Mouse (Mus musculus) embryonic facial prominence, embryonic 13.5 days (tissue): ENCODE results near the gene Sertad4. TPM values are rescaled to one million over a fixed set of nuclear protein-coding genes. Genes with fewer than 3 reads are reported as not detected.

Source experiments
- ATAC-seq: fragments of 200-750 bp; cut with Nextera tagmentation; 2 replicates; pipeline ENCODE4 v1.8.0; 2017; ENCODE audit warnings: low read depth; ENCODE audit not compliant: insufficient number of reproducible peaks, insufficient read depth, low FRiP score, low TSS enrichment
- H3K27ac ChIP-seq: fragments of 300-500 bp; sonication (generic); 2 replicates; pipeline ENCODE4 v1.5.1; 2015; ENCODE audit warnings: moderate library complexity, mild to moderate bottlenecking, inconsistent platforms
- H3K27me3 ChIP-seq: fragments of 300-500 bp; sonication (generic); 2 replicates; pipeline ENCODE4 v1.6.1; 2015; ENCODE audit warnings: mild to moderate bottlenecking, inconsistent platforms
- H3K36me3 ChIP-seq: fragments of 300-500 bp; sonication (generic); 2 replicates; pipeline ENCODE4 v1.6.1; 2015; ENCODE audit warnings: mild to moderate bottlenecking, inconsistent platforms
- H3K4me1 ChIP-seq: fragments of 300-500 bp; sonication (generic); 2 replicates; pipeline ENCODE4 v1.6.1; 2015; ENCODE audit warnings: inconsistent platforms
- H3K4me2 ChIP-seq: fragments of 300-500 bp; sonication (generic); 2 replicates; pipeline ENCODE4 v1.6.1; 2015; ENCODE audit warnings: moderate library complexity, mild to moderate bottlenecking, inconsistent platforms
- H3K4me3 ChIP-seq: fragments of 300-500 bp; sonication (generic); 2 replicates; pipeline ENCODE4 v1.5.1; 2015; ENCODE audit warnings: mild to moderate bottlenecking, inconsistent platforms
- H3K9ac ChIP-seq: fragments of 300-500 bp; sonication (generic); 2 replicates; pipeline ENCODE4 v1.6.1; 2015; ENCODE audit warnings: mild to moderate bottlenecking, inconsistent platforms
- H3K9me3 ChIP-seq: fragments of 300-500 bp; sonication (generic); 2 replicates; pipeline ENCODE4 v1.6.1; 2016; ENCODE audit warnings: inconsistent platforms
- WGBS: fragments of 180-500 bp; shearing (Covaris S2); methylation state at CpG from one replicate; pipeline ENCODE4 v1.1.7; 2015; ENCODE audit warnings: mixed read lengths; 5-methylcytosine and 5-hydroxymethylcytosine counted together
- polyA plus RNA-seq: library from polyadenylated mRNA; unstranded; fragments of >200 nt; fragmentation: Nextera tagmentation; extraction: Ambion mirVana; gene quantifications from 2 replicates; pipeline ENCODE4 v1.2.1, GENCODE M21; 2015

The Sertad4 gene
- polyA plus RNA-seq, 1 experiment from 2014 or later: 71.4 TPM

DNA sequence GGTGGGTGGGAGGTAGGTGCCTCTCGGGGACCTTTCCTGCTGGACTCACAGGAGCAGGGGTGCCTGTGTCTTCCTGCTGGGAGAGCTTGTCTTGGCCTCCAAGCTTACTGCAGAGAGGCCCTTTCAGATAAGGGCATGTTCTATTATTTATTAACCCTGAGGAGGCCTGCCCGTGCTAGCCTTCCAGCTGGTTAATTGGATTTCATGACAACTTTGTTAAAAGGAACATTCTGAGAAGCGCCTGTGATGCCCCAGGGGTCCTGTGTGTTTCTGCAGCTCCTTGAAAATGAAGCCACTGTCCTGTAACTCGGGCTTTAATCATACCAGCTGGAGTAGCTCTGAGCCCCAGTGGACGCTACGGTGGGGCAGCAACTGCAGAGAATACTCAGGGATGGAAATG, 25.1 kb downstream of the Sertad4 start:
- 19% methylated on average over 6 of the region's 6 CpGs for WGBS
- H3K36me3 ChIP-seq: no peaks in the 10 kb centered on the region
- H3K4me3 ChIP-seq: no peak overlapping the region
- no peak overlapping the region for H3K4me2 ChIP-seq
- no peaks in the 10 kb centered on the region for H3K9me3 ChIP-seq
- H3K4me1 ChIP-seq: peaks cover 62% of the 10 kb centered on the region
- no peak overlapping the region for H3K9ac ChIP-seq
- no peaks in the 10 kb centered on the region for H3K27me3 ChIP-seq
- peak overlapping the region; percentile 55; the same call in 1 of the 2 replicates for H3K27ac ChIP-seq
- no peak for ATAC-seq

DNA sequence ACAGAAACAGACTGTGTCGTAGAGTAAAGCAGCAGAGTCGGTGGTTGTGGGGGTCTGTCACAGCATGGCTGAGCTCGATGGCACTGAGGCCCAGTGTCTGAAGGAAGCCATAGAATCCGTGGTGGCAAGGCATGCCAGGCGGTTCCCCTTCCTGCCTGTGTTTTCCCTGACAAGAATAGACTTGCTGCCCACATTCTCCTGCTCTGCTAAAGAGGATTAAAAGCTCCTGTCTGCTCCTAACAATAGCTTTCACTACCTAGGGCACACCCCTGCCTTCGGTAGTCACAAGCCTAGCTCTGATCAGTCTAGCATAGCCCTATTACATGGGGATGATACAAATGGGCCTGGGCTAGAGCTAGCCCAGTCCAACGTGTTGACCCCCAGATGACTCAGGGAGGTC, 26.6 kb downstream of the Sertad4 start:
- Histone ChIP-seq H3K9me3 (no peaks in the 10 kb centered on the region), H3K4me1 (peaks cover 52% of the 10 kb centered on the region), H3K27me3 (no peaks in the 10 kb centered on the region), H3K9ac (no peak overlapping the region), H3K4me2 (no peak overlapping the region), H3K36me3 (no peaks in the 10 kb centered on the region), H3K27ac (peak overlapping the region; percentile 52), H3K4me3 (no peak overlapping the region)
- WGBS: 49% methylated on average over 7 of the region's 7 CpGs
- peak; percentile 49 for ATAC-seq

DNA sequence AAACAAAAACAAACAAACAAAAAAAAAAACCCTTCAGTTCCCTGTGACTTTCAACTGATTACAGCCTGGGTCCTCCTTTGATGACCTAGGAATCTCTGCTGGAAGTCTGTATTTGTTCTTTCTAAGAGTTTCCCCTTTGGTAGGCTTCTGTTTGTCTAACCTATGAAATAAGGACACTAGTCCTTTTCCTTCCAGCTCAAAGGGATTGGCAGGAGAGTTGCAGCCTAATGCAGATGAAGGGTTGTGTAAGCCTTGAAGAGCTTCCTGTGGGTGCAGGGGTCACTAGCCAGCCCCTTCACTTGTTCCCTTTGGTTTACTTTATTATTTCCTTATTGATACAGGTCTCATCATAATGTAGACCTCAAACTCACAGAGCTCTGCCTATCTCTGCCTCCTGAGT, 27.6 kb downstream of the Sertad4 start:
- H3K4me3 ChIP-seq: no peak overlapping the region
- H3K36me3 ChIP-seq: no peaks in the 10 kb centered on the region
- H3K27me3 ChIP-seq: no peaks in the 10 kb centered on the region
- no peak overlapping the region for H3K9ac ChIP-seq
- ATAC-seq: no peak
- no peaks in the 10 kb centered on the region for H3K9me3 ChIP-seq
- peak overlapping the region; percentile 52 for H3K27ac ChIP-seq
- peaks cover 53% of the 10 kb centered on the region for H3K4me1 ChIP-seq
- no peak overlapping the region for H3K4me2 ChIP-seq

GRCm38 (mm10) chr1:192825746-192826145, 29.8 kb downstream of the Sertad4 start:
- no peaks in the 10 kb centered on the region for H3K27me3 ChIP-seq
- H3K36me3 ChIP-seq: no peaks in the 10 kb centered on the region
- ATAC-seq: no peak
- no peaks in the 10 kb centered on the region for H3K9me3 ChIP-seq
- 39% methylated on average over 9 of the region's 9 CpGs for WGBS
- no peak overlapping the region for H3K9ac ChIP-seq
- peaks cover 51% of the 10 kb centered on the region for H3K4me1 ChIP-seq
- no peak overlapping the region for H3K27ac ChIP-seq
- no peak overlapping the region for H3K4me3 ChIP-seq
- H3K4me2 ChIP-seq: no peak overlapping the region

DNA sequence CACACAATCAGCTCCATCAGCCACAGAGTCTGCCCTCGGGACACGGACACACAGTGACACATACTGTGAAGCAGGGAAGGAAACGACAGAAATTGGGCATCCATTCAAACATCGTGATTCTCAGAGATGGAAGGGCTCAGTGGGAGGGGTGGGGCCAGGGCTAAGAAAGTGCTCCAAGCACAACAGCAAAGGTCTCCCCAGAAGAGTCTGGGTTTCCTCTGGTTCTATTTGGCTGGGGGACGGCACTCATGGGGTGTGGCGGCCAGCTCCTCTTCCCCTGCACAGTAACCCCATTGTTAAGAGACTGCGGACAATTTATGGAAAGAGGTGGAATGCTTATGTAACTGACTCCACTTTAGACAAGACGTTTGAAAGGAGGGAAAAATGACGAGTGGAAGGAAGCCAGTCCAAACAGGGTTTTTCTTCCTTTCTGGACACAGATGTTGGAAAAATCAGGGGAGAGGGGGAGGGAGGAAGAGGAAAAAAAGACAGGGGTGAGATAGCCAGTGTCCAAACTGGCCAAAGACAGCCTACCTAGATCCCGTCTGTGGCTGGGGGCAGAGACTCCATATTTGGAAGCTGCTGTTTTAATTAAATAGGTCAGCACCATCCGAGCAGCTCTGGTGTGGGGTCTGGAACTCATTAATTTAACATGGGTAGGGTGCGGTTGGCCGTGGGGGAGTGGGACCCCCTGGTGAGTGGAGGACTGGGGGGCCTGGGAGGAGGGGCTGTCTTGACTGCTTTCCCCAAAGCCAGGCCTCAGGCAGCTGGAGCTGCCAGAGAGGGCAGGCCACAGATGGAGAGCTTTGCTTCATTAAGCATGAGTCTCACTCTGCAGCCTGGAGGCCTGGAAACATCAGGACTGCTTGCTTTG, 32.7 kb downstream of the Sertad4 start:
- Histone ChIP-seq H3K36me3 (no peaks in the 10 kb centered on the region), H3K27me3 (no peaks in the 10 kb centered on the region), H3K4me3 (no peak overlapping the region), H3K9me3 (no peaks in the 10 kb centered on the region), H3K9ac (peak overlapping the region; percentile 1; the same call in 1 of the 2 replicates), H3K27ac (peak overlapping the region; percentile 93), H3K4me1 (peaks cover 33% of the 10 kb centered on the region), H3K4me2 (peak overlapping the region; percentile 12)
- peak; percentile 75 for ATAC-seq
- WGBS: 6% methylated on average over 13 of the region's 13 CpGs

GRCm38 (mm10) chr1:192822309-192822651, 33.3 kb downstream of the Sertad4 start:
- H3K27me3 ChIP-seq: no peaks in the 10 kb centered on the region
- H3K4me3 ChIP-seq: no peak overlapping the region
- WGBS: 21% methylated on average over 1 of the region's 1 CpGs
- H3K4me1 ChIP-seq: peaks cover 33% of the 10 kb centered on the region
- no peak overlapping the region for H3K9ac ChIP-seq
- H3K36me3 ChIP-seq: no peaks in the 10 kb centered on the region
- peak overlapping the region; percentile 93 for H3K27ac ChIP-seq
- ATAC-seq: no peak
- no peaks in the 10 kb centered on the region for H3K9me3 ChIP-seq
- H3K4me2 ChIP-seq: peak overlapping the region; percentile 12; the same call in 1 of the 2 replicates

- Histone ChIP-seq H3K27ac (no peak overlapping the region), H3K4me1 (peaks cover 39% of the 10 kb centered on the region), H3K4me3 (no peak overlapping the region), H3K4me2 (no peak overlapping the region), H3K36me3 (no peaks in the 10 kb centered on the region), H3K9ac (no peak overlapping the region), H3K9me3 (no peaks in the 10 kb centered on the region), H3K27me3 (no peaks in the 10 kb centered on the region)
- no peak for ATAC-seq
- WGBS: 91% methylated on average over 5 of the region's 5 CpGs
Observed at GRCm38 (mm10) chr1:192818334-192818733, 37.2 kb downstream of the Sertad4 start.

- H3K9me3 ChIP-seq: no peaks in the 10 kb centered on the region
- no peaks in the 10 kb centered on the region for H3K36me3 ChIP-seq
- H3K4me3 ChIP-seq: no peak overlapping the region
- H3K4me1 ChIP-seq: peaks cover 35% of the 10 kb centered on the region
- H3K27ac ChIP-seq: peak overlapping the region; percentile 82
- H3K9ac ChIP-seq: no peak overlapping the region
- no peaks in the 10 kb centered on the region for H3K27me3 ChIP-seq
- no peak for ATAC-seq
- no peak overlapping the region for H3K4me2 ChIP-seq
- WGBS: 43% methylated on average over 2 of the region's 2 CpGs
Observed at GRCm38 (mm10) chr1:192815789-192816188, 39.8 kb downstream of the Sertad4 start.

DNA sequence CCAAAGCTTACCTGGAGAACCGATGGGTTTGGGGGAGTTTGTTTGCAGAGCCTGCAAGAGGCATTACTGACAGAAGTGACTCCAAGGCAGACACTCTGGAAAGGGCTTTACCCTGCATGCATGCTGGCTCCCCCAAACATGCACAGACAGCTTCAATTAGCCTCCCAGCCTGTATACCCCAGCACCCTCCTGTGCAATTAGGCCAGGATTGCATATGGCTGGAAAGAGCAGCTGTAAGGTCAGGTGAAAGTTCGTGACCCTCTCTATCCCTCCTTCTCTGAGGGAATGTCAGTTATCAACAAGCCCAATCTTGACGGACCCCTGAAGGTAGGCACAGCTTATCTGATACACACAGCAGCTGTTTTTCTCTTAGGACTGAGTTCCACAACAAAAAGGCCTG, 40.9 kb downstream of the Sertad4 start:
- Histone ChIP-seq H3K4me2 (no peak overlapping the region), H3K9me3 (no peaks in the 10 kb centered on the region), H3K9ac (no peak overlapping the region), H3K4me1 (peaks cover 35% of the 10 kb centered on the region), H3K36me3 (no peaks in the 10 kb centered on the region), H3K27me3 (no peaks in the 10 kb centered on the region), H3K27ac (peak overlapping the region; percentile 82), H3K4me3 (no peak overlapping the region)
- no peak for ATAC-seq
- WGBS: 11% methylated on average over 3 of the region's 3 CpGs

- Histone ChIP-seq H3K36me3 (no peaks in the 10 kb centered on the region), H3K27ac (no peak overlapping the region), H3K4me3 (no peak overlapping the region), H3K9ac (no peak overlapping the region), H3K4me1 (peaks cover 47% of the 10 kb centered on the region), H3K9me3 (no peaks in the 10 kb centered on the region), H3K4me2 (no peak overlapping the region), H3K27me3 (no peaks in the 10 kb centered on the region)
- no peak for ATAC-seq
- WGBS: 91% methylated on average over 9 of the region's 9 CpGs
Observed at GRCm38 (mm10) chr1:192812758-192813157, 42.8 kb downstream of the Sertad4 start.

DNA sequence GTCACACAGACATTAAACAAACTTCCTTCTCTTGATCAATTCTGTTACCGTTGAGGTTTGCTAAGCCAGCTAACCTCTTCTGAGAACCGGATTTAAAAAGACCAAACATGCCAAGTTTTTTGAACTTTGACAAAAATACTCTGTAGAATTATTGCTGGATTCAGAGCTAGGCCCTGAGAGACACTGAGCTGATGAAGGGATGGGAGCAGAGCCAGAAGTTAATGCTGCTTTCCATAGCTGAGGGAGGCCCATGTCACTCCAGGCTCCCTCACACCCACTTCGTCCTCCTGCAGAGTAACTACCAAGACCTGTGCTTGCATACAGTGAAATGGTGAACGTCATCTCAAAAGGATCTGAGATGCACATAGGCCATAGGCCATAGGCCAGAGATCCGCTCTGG, 43.3 kb downstream of the Sertad4 start:
- Histone ChIP-seq H3K4me1 (peaks cover 47% of the 10 kb centered on the region), H3K27ac (peak overlapping the region; percentile 13; the same call in 1 of the 2 replicates), H3K36me3 (no peaks in the 10 kb centered on the region), H3K27me3 (no peaks in the 10 kb centered on the region), H3K4me2 (no peak overlapping the region), H3K9me3 (no peaks in the 10 kb centered on the region), H3K9ac (no peak overlapping the region), H3K4me3 (no peak overlapping the region)
- WGBS: 74% methylated on average over 5 of the region's 5 CpGs
- ATAC-seq: no peak
